Mouse (Mus musculus) left cerebral cortex, postnatal 36 days (tissue): Measurements from ENCODE around the gene Fut9. TPM values are rescaled to one million over a fixed set of nuclear protein-coding genes. Genes with fewer than 3 reads are reported as not detected.

Experiments
- DNase-seq, 2 experiments: peaks; one replicate each; pipeline ENCODE4 v3.0.0; 2021 to 2022; ENCODE audit warnings: low spot score in 2 of 2, mixed read lengths in 1 of 2
- intact Hi-C: fragments of 180-260 bp; cut with DNase I; formaldehyde crosslinking; loops from one replicate; pipeline ENCODE4 v1.15.1; 2025
- total RNA-seq, 2 experiments: library from RNA; stranded (reverse); gene quantifications; 2 replicates each; pipeline ENCODE4 v1.2.3; 2021

Fut9 gene
- 10 to 100 TPM; 83.1 to 83.5 TPM for total RNA-seq

- intact Hi-C loops = loop anchor here (2.0 to 10.0 kb wide), 3 partner anchors 77 to 545 kb away; partner anchors contain the start of genes Manea and Ufl1
- DNase-seq = peak; percentile 84 to 87
Observed at GRCm38 (mm10) chr4:25799476-25800283, at the start of gene Fut9. Gene Fut9 (minus strand): TSS chr4:25800244.

DNA sequence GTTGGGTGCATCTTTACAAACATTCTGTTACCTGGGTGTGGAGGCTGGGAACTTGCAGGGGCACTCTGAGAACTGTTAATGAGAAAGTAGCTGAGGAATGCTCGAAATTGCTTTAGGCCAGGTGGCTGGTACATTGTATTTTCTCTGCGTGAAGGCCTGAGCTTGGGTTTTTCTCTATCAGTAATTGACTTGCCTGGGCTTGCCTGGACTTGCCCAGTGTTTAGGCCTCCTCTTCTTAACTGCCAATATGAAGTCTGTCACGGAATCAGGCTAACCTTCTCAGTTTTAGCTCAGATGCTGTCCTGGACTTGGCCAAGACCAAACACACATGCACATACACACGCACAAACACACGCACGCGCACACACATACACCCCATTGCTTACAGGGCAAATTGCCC is 15.7 kb upstream of the Fut9 start:
- intact Hi-C loops = no loop called here
- DNase-seq = no peak

DNA sequence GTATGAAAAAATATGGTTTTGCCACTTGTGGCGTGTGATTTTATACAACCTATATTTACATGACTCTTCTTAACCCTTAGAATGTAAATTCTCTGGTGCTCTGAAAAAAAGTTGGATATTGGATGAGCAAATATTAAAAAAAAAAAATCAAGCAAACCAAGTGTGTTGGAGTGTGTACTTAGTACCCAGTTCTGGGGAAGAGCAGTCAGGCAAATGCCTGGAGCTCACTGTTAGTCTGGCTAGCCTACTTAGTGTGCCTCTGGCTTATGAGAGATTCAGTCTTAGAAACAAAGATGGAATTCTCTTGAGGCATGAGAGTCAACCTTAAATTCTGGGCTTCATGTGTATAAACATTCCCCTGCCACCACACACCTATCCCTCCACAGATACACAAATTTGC is 13.3 kb upstream of the Fut9 start:
- intact Hi-C loops = no loop called here
- DNase-seq = no peak

GRCm38 (mm10) chr4:25810058-25810457 is 10.0 kb upstream of the Fut9 start:
- DNase-seq = no peak
- intact Hi-C loops = no loop called here

GRCm38 (mm10) chr4:25801751-25802150 is 1.7 kb upstream of the Fut9 start:
- no peak for DNase-seq
- intact Hi-C loops = no loop called here

GRCm38 (mm10) chr4:25800284-25800616 is 206 bp upstream of the Fut9 start:
- no peak for DNase-seq
- intact Hi-C loops = no loop called here

DNA sequence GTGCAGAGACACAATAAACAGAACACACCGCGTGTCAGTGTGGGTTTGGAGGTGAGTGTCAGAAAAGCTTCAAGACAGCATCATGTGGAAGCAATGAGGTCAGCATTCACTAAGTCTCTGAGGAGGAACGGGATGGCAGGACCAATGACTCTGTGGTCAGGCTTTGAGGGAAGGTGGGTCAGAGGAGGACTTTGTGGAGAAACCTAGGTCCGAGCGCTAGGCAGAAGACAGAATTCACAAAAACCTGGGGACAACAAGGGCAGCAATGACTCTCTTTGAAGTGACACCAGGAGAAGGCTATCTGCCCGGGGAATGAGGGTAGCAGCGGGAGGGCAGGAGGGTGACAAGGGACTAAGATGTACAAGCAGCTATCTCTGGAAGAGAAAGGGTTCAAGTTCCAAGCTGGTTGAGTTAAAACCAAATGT is 981 bp downstream of the Fut9 start:
- peak in 1 of 2 experiments; percentile 30 for DNase-seq
- intact Hi-C loops = loop anchor here (2.0 to 10.0 kb wide), 3 partner anchors 77 to 546 kb away; partner anchors contain the start of genes Manea and Ufl1

DNA sequence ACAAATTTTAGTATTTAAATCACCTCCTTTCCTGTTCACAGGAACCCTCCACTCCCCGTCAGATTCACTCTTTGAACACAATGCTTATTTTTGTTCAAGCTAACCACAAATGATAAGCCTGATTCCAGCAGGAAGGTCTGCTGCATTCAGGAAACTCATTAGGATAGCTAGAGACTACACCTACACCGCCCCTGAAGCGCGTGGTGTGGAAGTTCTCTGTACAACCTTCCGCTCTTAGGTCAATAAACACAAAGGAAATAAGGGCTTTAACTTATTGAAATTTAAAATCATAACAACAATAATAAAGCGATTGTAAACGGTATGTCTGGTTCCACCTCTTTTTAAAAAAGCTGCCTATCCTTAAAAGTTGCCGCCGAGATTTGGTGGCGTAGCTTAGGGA is 1.6 kb downstream of the Fut9 start:
- intact Hi-C loops = loop anchor here (2.0 to 10.0 kb wide), 3 partner anchors 76 to 546 kb away; partner anchors contain the start of genes Manea and Ufl1
- DNase-seq = no peak

GRCm38 (mm10) chr4:25796149-25796548 is 3.9 kb downstream of the Fut9 start:
- no peak for DNase-seq
- intact Hi-C loops = loop anchor here (5.0 to 10.0 kb wide), 2 partner anchors 74 to 549 kb away; partner anchors contain the start of gene Manea

DNA sequence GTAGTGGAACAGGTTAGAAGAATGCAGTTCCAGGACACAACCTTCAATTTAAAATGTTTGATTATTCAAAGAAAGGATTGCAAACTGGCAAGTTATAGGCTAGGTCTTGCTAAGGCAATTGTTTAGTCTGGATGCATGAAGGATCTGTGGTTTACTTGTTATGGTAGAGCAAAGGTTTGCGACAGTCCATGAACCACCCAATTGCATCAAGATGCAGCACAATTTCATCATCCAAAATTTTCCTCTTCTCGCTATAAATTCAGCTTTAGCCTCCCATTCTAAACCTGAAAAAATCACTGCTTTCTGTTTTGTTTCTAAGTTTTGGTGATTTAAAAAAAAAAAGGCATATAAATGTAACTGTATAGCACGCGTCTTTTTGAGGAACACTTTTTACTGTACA is 14.8 kb downstream of the Fut9 start:
- no peak for DNase-seq
- intact Hi-C loops = no loop called here

DNA sequence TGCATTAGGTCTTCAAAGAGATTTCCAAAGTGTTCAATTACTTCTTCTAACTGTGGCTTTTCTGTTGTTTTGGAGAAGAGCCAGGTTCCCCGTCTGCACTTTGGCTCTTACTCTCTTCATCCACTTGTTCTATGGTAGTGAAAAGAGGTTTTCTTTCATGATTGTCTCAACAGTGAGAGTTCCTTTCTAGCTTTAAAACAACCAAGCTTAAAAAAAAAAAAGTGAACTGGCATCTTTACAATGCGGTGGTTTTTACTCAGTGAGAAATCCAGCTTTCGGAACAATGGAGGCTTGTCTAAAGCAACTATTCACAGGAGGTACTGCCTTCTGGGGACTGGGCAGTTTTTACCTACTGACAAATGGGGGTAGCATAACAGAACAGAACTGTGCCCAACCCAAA is 31.4 kb downstream of the Fut9 start:
- DNase-seq = no peak
- intact Hi-C loops = no loop called here

DNA sequence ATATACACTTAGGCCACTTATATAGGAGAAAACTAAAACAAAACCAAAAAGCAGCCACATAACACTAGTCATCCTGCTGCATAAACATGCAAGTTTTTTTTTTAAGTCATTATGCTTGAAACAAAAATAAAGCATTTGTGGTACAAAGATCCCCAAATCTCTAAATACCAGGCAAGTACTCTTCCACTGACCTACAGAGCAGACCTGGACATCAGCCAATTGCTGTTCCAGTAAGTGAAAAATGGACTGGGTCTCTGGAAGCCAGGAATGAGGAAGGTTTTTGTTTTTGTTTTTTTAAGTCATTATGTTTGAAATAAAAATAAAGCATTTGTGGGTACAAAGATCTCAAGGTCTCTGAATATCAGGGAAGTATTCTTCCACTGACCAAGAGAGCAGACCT is 37.0 kb downstream of the Fut9 start:
- intact Hi-C loops = no loop called here

GRCm38 (mm10) chr4:25757909-25758548 is 42.0 kb downstream of the Fut9 start:
- DNase-seq = no peak
- intact Hi-C loops = no loop called here

More for the DNA sequence above, 37.0 kb downstream of the Fut9 start:
- DNase-seq = no peak

- DNase-seq = peak in 1 of 2 experiments; percentile 26
- intact Hi-C loops = no loop called here
Observed at GRCm38 (mm10) chr4:25741553-25741952, 58.5 kb downstream of the Fut9 start.

DNA sequence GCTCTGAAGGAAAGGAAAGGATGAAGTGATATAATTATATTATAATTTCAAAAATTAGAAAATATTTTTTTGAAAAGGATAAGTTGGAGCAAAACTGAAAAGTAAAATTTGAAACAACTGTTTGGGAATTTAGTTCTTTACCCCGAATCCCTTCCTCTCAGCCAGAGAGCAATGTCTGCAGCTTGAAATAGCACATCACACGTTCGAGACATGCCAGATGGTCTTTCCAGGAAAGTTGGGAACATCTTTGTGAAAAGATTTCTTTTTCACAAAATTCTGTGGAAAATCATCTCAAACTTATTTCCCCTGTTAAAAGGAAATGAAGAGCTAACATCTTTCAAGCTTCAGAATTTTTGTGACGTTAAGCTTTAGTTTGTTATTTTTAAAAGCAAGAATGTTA is 61.3 kb downstream of the Fut9 start:
- peak in 1 of 2 experiments; percentile 32 for DNase-seq
- intact Hi-C loops = no loop called here

GRCm38 (mm10) chr4:25721576-25721975 is 78.5 kb downstream of the Fut9 start:
- intact Hi-C loops = loop anchor here (5.0 kb wide), 1 partner anchor 76 kb away; no protein-coding TSS in a partner anchor
- peak; percentile 32 to 42 for DNase-seq

DNA sequence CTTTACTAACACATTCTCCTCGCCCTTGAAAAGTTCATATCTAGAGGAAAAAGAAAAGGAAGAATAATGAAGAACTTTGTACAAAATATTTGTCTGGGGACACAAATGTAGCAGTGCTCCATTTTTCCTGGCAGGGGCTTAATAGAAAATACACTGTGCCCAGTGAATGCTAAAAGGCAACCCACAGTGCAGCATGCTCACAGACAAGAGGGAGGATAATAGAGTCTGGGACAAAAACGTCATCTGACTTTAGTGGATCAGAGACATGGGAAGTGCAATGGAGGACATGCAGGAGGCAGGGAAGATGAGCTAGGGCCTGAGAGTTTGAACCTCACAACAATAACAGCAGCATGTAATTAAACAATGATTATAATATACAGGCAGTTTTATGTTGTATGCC is 86.1 kb downstream of the Fut9 start:
- no peak for DNase-seq
- intact Hi-C loops = no loop called here

DNA sequence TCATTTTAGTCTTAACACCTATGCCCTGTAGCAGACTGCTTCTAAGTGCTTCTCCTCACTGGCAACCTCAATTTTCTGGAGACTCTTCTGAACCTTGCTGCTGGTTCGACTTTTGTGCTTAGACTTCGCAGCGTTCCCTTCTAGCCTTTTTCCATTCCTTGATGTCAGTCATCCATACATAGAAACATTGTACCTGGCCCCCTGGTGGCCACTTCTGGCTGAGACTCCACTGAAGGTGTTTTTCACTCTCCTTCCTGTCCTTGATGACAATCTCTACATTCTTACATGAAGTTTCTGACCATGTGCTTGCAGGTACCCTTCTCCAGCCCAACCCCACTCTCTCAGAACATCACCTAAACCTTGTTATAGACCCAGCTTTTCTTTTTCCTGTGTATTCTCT is 115.1 kb downstream of the Fut9 start:
- intact Hi-C loops = no loop called here
- no peak for DNase-seq

GRCm38 (mm10) chr4:25664196-25664595 is 135.8 kb downstream of the Fut9 start:
- no peak for DNase-seq
- intact Hi-C loops = no loop called here

DNA sequence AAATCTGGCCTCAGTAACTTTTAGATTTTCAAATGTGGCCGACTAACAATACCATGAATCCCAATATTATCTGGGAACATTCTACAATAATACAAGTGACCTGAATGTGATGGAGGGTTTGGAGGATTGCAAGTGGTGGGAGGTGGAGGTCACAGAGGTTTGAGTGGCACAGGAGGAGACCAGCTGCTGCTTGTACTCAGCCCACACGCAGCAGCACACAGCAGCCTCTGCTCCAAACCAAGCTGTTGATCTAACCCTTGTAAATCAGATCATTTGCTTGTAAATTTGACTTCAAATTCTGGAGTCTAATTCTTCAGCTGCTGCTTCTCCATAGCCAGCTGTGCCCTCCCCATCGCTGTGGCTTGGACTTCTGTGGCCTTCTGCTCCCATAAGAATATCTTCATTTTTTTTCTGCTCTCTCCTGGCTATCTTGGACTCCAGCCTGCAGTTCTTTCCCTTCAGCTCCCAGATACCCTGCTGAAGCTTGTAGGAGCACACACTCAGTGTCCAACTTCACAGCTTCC is 138.8 kb downstream of the Fut9 start:
- intact Hi-C loops = no loop called here

GRCm38 (mm10) chr4:25658792-25659191 is 141.3 kb downstream of the Fut9 start:
- no peak for DNase-seq
- intact Hi-C loops = no loop called here

More for the DNA sequence above, 138.8 kb downstream of the Fut9 start:
- DNase-seq = no peak
